Mouse (Mus musculus) CD4-positive naive resting alpha-beta T cell, adult 57 days (primary cell): Measurements from ENCODE around the gene Iqck. TPM values are rescaled to one million over a fixed set of nuclear protein-coding genes. Genes with fewer than 3 reads are reported as not detected.

ENCODE experiments used
- total RNA-seq: library from RNA; stranded (reverse); gene quantifications from one replicate; pipeline ENCODE4 v1.2.4, GENCODE M21; 2023

The Iqck gene
- total RNA-seq: 0.98 TPM

GRCm38 (mm10) chr7:118855171-118855876 is at the start of gene Iqck:
TSS of gene Iqck (plus strand) at chr7:118855752.

GRCm38 (mm10) chr7:118855877-118856304 is 339 bp downstream of the Iqck start, which contains the start of gene Knop1:
TSS of gene Knop1 (minus strand) at chr7:118856254.

GRCm38 (mm10) chr7:118995007-118995406 is 139.5 kb downstream of the Iqck start, which contains the start of gene Gprc5b:
TSS of gene Gprc5b (minus strand) at chr7:118995211.

Other genes starting within 250 kb of the Iqck start
- gene Gde1, start 150.0 kb upstream of the Iqck start, total RNA-seq: 32.2 TPM
- gene Ccp110, start 143.2 kb upstream of the Iqck start, total RNA-seq: 7.5 TPM
- gene Vps35l, start 115.5 kb upstream of the Iqck start, total RNA-seq: 66.6 TPM
- gene Knop1, start 502 bp downstream of the Iqck start, total RNA-seq: 19.0 TPM
- 10.8 TPM for gene Gprc5b, start 139.5 kb downstream of the Iqck start, total RNA-seq